Mouse (Mus musculus): ENCODE measurements around the gene Ints2. TPM values are rescaled to one million over a fixed set of nuclear protein-coding genes. Genes with fewer than 3 reads are reported as not detected.
A peak's percentile ranks its signal among the peaks of the same experiment; 100 is the strongest.
"Not testable (repeated sequence)": the region's sequence is repeated elsewhere in the genome, so short reads cannot be mapped to it uniquely, and the experiment has no call there.

Ints2 gene
- polyA plus RNA-seq, 1 experiment from 2014 or later: 8.2 TPM

GRCm38 (mm10) chr11:86211803-86212202 is 45.6 kb downstream of the Ints2 start:
- Histone ChIP-seq H3K9me3 (replicated peaks) (no peaks in the 10 kb centered on the region), H3K36me3 (replicated peaks) (peaks cover 74% of the 10 kb centered on the region), H3K4me3 (replicated peaks) (no peak overlapping the region), H3K4me1 (replicated peaks) (no peaks in the 10 kb centered on the region), H3K27ac (replicated peaks) (no peak overlapping the region), H3K4me2 (no peak overlapping the region), H3K9ac (no peak overlapping the region), H3K27me3 (no peaks in the 10 kb centered on the region)
- no peak for ATAC-seq (ENCODE audit: insufficient read depth)
- 77% methylated on average over 1 of the region's 1 CpGs for WGBS (ENCODE audit: insufficient replicate concordance)

GRCm38 (mm10) chr11:86209123-86209522 is 48.3 kb downstream of the Ints2 start:
- Histone ChIP-seq H3K36me3 (replicated peaks) (peaks cover 77% of the 10 kb centered on the region), H3K9ac (no peak overlapping the region)
- WGBS (ENCODE audit: insufficient replicate concordance): 73% methylated on average over 2 of the region's 2 CpGs

GRCm38 (mm10) chr11:86205876-86206275 is 51.5 kb downstream of the Ints2 start:
- Histone ChIP-seq H3K9me3 (replicated peaks) (no peaks in the 10 kb centered on the region), H3K27me3 (no peaks in the 10 kb centered on the region), H3K4me1 (replicated peaks) (peaks cover 13% of the 10 kb centered on the region), H3K4me3 (replicated peaks) (no peak overlapping the region), H3K9ac (no peak overlapping the region), H3K36me3 (replicated peaks) (peaks cover 73% of the 10 kb centered on the region), H3K27ac (replicated peaks) (no peak overlapping the region), H3K4me2 (no peak overlapping the region)
- 89% methylated on average over 4 of the region's 4 CpGs for WGBS (ENCODE audit: insufficient replicate concordance)
- ATAC-seq (ENCODE audit: insufficient read depth): no peak

More at GRCm38 (mm10) chr11:86209123-86209522, 48.3 kb downstream of the Ints2 start:
- H3K9me3 ChIP-seq (replicated peaks): no peaks in the 10 kb centered on the region
- H3K4me2 ChIP-seq: no peak overlapping the region
- no peaks in the 10 kb centered on the region for H3K27me3 ChIP-seq
- H3K4me3 ChIP-seq (replicated peaks): no peak overlapping the region
- H3K4me1 ChIP-seq (replicated peaks): no peaks in the 10 kb centered on the region
- no peak for ATAC-seq (ENCODE audit: insufficient read depth)
- H3K27ac ChIP-seq (replicated peaks): no peak overlapping the region

GRCm38 (mm10) chr11:86205031-86205430 is 52.3 kb downstream of the Ints2 start:
- H3K4me2 ChIP-seq: no peak overlapping the region
- no peaks in the 10 kb centered on the region for H3K9me3 ChIP-seq (replicated peaks)
- no peak for ATAC-seq (ENCODE audit: insufficient read depth)
- H3K36me3 ChIP-seq (replicated peaks): peaks cover 73% of the 10 kb centered on the region
- H3K27ac ChIP-seq (replicated peaks): no peak overlapping the region
- no peak overlapping the region for H3K4me3 ChIP-seq (replicated peaks)
- peaks cover 15% of the 10 kb centered on the region for H3K4me1 ChIP-seq (replicated peaks)
- no peaks in the 10 kb centered on the region for H3K27me3 ChIP-seq
- H3K9ac ChIP-seq: no peak overlapping the region
- WGBS (ENCODE audit: insufficient replicate concordance): 92% methylated on average over 5 of the region's 5 CpGs

- H3K36me3 ChIP-seq (replicated peaks): peaks cover 62% of the 10 kb centered on the region
- H3K27me3 ChIP-seq: no peaks in the 10 kb centered on the region
- H3K9ac ChIP-seq: peak overlapping the region; percentile 75
- ATAC-seq (ENCODE audit: insufficient read depth): no peak
- peaks cover 25% of the 10 kb centered on the region for H3K4me1 ChIP-seq (replicated peaks)
- 22% methylated on average over 16 of the region's 16 CpGs for WGBS (ENCODE audit: insufficient replicate concordance)
- peak overlapping the region; percentile 91 for H3K4me2 ChIP-seq
- peak overlapping the region; percentile 95 for H3K4me3 ChIP-seq (replicated peaks)
- H3K9me3 ChIP-seq (replicated peaks): no peaks in the 10 kb centered on the region
- H3K27ac ChIP-seq (replicated peaks): peak overlapping the region; percentile 83
These were observed 55.3 kb downstream of the Ints2 start for GRCm38 (mm10) chr11:86201901-86202675.

GRCm38 (mm10) chr11:86201037-86201786 is 56.2 kb downstream of the Ints2 start, which contains the start of gene Brip1:
Brip1 (minus strand) TSS chr11:86201193.
- Histone ChIP-seq H3K27ac (replicated peaks) (peak within 1 kb of the TSS; percentile 89), H3K4me3 (replicated peaks) (peak within 1 kb of the TSS; percentile 95), H3K4me2 (peak within 1 kb of the TSS; percentile 91), H3K27me3 (no peaks in the 10 kb centered on the region), H3K4me1 (replicated peaks) (peaks cover 25% of the 10 kb centered on the region), H3K36me3 (replicated peaks) (peaks cover 58% of the 10 kb centered on the region), H3K9me3 (replicated peaks) (no peaks in the 10 kb centered on the region), H3K9ac (peak within 1 kb of the TSS; percentile 81)
- under 1% methylated on average over 60 of the region's 60 CpGs for WGBS (ENCODE audit: insufficient replicate concordance)
- ATAC-seq (ENCODE audit: insufficient read depth): peak; percentile 99

GRCm38 (mm10) chr11:86200460-86201021 is 56.8 kb downstream of the Ints2 start:
- peak; percentile 52 for ATAC-seq (ENCODE audit: insufficient read depth)
- peak overlapping the region; percentile 89 for H3K27ac ChIP-seq (replicated peaks)
- H3K27me3 ChIP-seq: no peaks in the 10 kb centered on the region
- peaks cover 53% of the 10 kb centered on the region for H3K36me3 ChIP-seq (replicated peaks)
- peak overlapping the region; percentile 95 for H3K4me3 ChIP-seq (replicated peaks)
- H3K9me3 ChIP-seq (replicated peaks): no peaks in the 10 kb centered on the region
- H3K4me1 ChIP-seq (replicated peaks): peaks cover 25% of the 10 kb centered on the region
- WGBS (ENCODE audit: insufficient replicate concordance): under 1% methylated on average over 21 of the region's 21 CpGs
- H3K4me2 ChIP-seq: peak overlapping the region; percentile 91
- H3K9ac ChIP-seq: peak overlapping the region; percentile 81

GRCm38 (mm10) chr11:86199733-86200132 is 57.6 kb downstream of the Ints2 start:
- peaks cover 25% of the 10 kb centered on the region for H3K4me1 ChIP-seq (replicated peaks)
- H3K4me3 ChIP-seq (replicated peaks): peak overlapping the region; percentile 95
- no peak overlapping the region for H3K27ac ChIP-seq (replicated peaks)
- peak overlapping the region; percentile 91 for H3K4me2 ChIP-seq
- H3K27me3 ChIP-seq: no peaks in the 10 kb centered on the region
- H3K9ac ChIP-seq: no peak overlapping the region
- ATAC-seq (ENCODE audit: insufficient read depth): no peak
- peaks cover 53% of the 10 kb centered on the region for H3K36me3 ChIP-seq (replicated peaks)
- no peaks in the 10 kb centered on the region for H3K9me3 ChIP-seq (replicated peaks)
- 48% methylated on average over 4 of the region's 4 CpGs for WGBS (ENCODE audit: insufficient replicate concordance)

- not testable (repeated sequence) for H3K9me3 ChIP-seq (replicated peaks); ATAC-seq (ENCODE audit: insufficient read depth); H3K9ac ChIP-seq; H3K27me3 ChIP-seq; H3K27ac ChIP-seq (replicated peaks); H3K4me3 ChIP-seq (replicated peaks); H3K4me1 ChIP-seq (replicated peaks); H3K4me2 ChIP-seq
- WGBS (ENCODE audit: insufficient replicate concordance): 88% methylated on average over 7 of the region's 7 CpGs
- H3K36me3 ChIP-seq (replicated peaks): peaks cover 15% of the 10 kb centered on the region
These were observed 72.2 kb downstream of the Ints2 start for GRCm38 (mm10) chr11:86185224-86185623.

GRCm38 (mm10) chr11:86175833-86176232 is 81.5 kb downstream of the Ints2 start:
- Histone ChIP-seq H3K27ac (replicated peaks) (no peak overlapping the region), H3K36me3 (replicated peaks) (no peaks in the 10 kb centered on the region), H3K4me2 (no peak overlapping the region), H3K9ac (no peak overlapping the region), H3K4me3 (replicated peaks) (no peak overlapping the region), H3K9me3 (replicated peaks) (no peaks in the 10 kb centered on the region), H3K27me3 (no peaks in the 10 kb centered on the region), H3K4me1 (replicated peaks) (0 out of 2 replicates have a peak, but pooled peaks cover 5% of the 10 kb centered on the region)
- WGBS (ENCODE audit: insufficient replicate concordance): 69% methylated on average over 3 of the region's 3 CpGs
- no peak for ATAC-seq (ENCODE audit: insufficient read depth)

- no peak for ATAC-seq (ENCODE audit: insufficient read depth)
- H3K4me1 ChIP-seq (replicated peaks): peaks cover 5% of the 10 kb centered on the region; the same call in 1 of the 2 replicates
- 54% methylated on average over 2 of the region's 2 CpGs for WGBS (ENCODE audit: insufficient replicate concordance)
These were observed 83.2 kb downstream of the Ints2 start for GRCm38 (mm10) chr11:86174173-86174572.

More at GRCm38 (mm10) chr11:86174173-86174572, 83.2 kb downstream of the Ints2 start:
- H3K9ac ChIP-seq: no peak overlapping the region
- H3K27ac ChIP-seq (replicated peaks): no peak overlapping the region
- no peak overlapping the region for H3K4me2 ChIP-seq
- no peak overlapping the region for H3K4me3 ChIP-seq (replicated peaks)
- H3K36me3 ChIP-seq (replicated peaks): no peaks in the 10 kb centered on the region
- H3K9me3 ChIP-seq (replicated peaks): no peaks in the 10 kb centered on the region
- H3K27me3 ChIP-seq: no peaks in the 10 kb centered on the region

Measured in liver, embryonic 15.5 days (tissue).